Mouse (Mus musculus): ENCODE results near the gene Olfr44. TPM values are rescaled to one million over a fixed set of nuclear protein-coding genes. Genes with fewer than 3 reads are reported as not detected.

The Olfr44 gene
- total RNA-seq (2021), result not detected
- long read RNA-seq, result 0 reads

DNA sequence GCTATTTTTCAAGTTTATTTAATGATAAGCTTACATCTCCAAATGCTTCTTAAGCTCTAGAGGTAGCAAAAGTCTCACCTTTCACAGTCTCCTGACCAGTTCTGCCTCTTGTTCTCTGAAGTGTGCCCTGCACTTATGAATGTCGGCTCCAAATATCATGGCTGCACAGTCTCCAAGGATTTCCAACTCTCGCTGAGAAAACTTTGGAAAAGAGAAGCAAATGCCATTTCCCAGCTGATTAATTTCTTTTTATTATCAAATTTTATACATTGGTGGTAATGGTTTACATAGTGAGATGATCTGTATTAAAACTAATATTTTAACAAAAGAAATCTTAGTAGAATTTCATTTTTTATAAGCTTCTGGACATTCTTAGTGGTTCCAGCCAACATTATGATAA, at the start of gene Olfr44:
Gene Olfr44 (minus strand): TSS at position 101 of the 400 bp plus-strand sequence.
- no peak for DNase-seq (ENCODE audit: low spot score in 2 of 2)

DNA sequence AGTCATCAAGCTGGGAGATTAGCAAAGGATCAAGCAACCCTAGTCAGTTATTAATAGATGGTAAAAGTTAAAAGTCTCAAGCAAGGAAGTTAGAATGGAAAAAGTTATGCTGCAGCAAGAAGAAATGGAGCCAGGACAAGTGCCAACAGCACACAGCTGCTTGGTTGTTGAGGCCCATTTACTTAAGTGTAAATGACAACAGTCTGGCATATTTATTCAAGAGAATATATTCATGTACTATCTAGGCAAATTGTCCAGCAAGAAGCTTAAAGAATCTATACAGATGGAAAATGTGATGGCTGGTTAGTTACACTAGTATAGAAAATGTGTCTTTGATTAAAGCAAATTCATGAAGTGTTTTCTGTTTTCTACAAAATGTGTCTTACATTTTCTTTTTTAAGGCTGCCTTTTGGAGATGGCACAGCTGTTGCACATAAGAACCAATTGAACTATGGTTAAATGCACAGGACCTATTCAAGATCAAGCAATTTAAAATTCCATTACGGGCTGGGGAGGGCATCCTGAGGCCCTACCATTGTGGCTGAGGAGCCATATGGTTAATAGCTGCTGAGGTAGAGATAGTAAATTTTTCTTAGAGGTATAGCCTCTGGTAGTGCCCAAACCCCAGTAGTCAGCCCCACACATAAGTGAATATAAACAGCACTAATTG, 30.0 kb upstream of the Olfr44 start:
- no peak for DNase-seq (ENCODE audit: low spot score in 2 of 2)

DNA sequence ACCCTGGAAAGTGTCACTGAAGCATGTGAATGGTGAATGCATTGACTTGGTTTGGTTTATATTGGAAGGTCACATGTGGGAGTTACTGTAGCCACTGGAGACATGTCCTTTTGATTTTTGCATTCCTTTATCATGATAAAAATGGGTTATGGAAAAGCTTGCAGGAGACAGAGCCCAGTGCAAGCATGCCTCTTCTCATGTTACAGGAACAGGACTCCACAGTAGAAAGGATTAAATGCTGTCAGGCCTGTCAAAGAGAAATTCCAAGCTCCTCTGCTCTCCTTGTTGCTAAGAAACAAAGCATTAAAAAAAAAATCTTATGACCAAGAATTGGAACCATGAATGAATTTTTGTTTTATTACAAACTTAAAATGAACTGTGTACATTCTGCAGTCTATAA, 24.8 kb upstream of the Olfr44 start:
- no peak for DNase-seq (ENCODE audit: low spot score in 2 of 2)

DNA sequence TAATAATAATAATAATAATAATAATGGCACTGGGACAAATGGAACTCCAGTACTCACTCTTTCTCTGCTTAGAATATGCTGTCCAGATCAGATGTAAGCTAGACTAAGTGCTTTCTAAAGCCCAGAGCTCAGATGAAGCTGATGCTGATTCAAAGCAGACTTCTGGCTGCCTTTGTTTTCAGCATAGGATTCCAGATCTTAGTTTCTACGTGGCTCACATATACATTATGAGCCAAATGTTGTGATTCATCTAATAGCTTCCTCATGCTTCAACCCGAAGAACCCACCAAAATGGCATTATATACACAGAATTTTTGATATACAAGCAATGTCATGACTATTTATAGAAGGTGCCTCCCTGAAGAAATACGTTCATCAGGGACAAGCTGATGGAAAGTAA, 21.7 kb upstream of the Olfr44 start, which contains the start of gene Olfr957:
Gene Olfr957 (minus strand): TSS at position 279 of the 400 bp plus-strand sequence.
- no peak for DNase-seq (ENCODE audit: low spot score in 2 of 2)

DNA sequence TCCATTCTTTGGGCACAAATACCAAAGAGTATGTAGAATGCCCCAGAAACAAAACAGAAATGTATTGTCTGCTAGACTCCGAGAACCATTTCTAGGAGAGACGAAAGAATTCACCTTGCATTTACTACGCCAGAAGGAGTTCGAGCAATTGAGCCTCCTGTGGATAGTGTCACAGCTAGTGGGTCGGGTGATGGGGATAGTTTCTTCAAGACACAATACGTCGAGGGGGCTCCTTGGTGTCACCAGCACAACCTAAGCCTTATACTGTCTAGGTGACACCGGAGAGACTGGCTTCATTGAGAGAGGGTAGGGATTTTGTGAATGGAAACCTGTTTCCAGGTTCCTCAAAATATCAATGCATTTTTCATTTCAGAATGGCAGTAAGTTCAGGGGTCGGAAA, 15.6 kb upstream of the Olfr44 start:
- no peak for DNase-seq (ENCODE audit: low spot score in 2 of 2)

DNA sequence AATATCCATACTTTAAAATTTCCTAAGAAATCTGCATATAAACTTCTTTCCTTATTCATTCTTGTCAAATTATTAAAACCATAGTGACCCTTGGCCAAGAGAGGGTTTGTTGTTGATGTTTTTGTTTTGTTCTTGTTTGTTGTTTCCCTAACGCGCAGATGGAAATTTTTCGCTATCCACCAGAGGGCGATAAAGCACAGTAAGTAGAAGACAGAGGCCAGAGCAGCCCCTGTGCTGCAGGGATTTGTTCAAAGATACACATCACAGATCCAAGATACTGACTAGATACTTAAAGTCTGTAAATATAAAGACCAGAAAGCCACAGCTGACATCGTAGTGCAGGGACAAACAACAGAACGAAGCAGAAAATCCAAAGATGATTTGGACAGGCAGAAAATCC, 15.2 kb upstream of the Olfr44 start:
- peak; percentile 75 to 78 for DNase-seq (ENCODE audit: low spot score in 2 of 2)

DNA sequence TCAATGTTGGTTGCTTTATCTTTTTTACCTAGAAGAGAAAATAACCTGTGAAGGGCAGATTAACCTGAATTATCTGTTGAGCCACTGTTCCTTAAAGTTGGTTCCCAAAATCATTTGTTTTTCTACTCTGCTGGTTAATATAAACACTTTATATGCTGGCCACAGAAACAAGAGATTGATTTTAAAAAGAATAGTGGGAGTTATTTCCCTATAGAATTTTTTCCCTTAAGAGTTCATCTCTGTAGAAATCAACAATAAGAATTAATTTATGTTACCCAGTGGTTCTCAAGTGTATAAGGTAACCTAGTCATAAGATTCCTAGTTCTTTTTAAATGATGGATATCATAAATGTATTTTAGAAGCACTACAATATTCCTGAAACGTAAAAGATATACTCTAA, 22.0 kb downstream of the Olfr44 start, which contains the start of gene Olfr955:
Gene Olfr955 (minus strand): TSS at position 101 of the 400 bp plus-strand sequence.
- no peak for DNase-seq (ENCODE audit: low spot score in 2 of 2)

DNA sequence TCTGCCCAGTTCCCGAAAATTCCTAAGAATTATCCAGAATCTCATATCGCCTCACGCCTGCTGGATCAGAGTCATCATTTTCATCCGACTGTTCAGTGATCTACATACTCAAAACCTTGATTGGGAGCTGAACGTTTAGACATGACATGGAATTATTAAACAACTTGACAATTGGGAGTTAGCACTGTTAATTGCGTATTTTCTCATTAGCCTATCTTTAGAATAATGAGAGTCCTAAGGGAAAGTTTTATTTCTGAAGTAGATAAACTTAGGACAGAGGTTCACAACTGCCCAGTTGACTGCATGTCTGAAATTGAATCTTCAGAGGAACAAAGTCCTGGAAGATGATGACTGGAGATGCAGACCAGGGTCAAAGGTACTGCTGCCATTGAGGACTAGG, 37.4 kb downstream of the Olfr44 start, which contains the start of gene Olfr954:
Gene Olfr954 (plus strand): TSS at position 301 of the 400 bp plus-strand sequence.
- DNase-seq (ENCODE audit: low spot score in 2 of 2), result no peak

Other genes starting within 250 kb of the Olfr44 start
- not detected for gene Olfr1537, start 244.0 kb downstream of the Olfr44 start, total RNA-seq (2021)
- gene Olfr945, start 217.2 kb downstream of the Olfr44 start, total RNA-seq (2021), result not detected
- not detected for gene Olfr948, start 167.9 kb downstream of the Olfr44 start, total RNA-seq (2021)
- gene Olfr951, start 106.6 kb downstream of the Olfr44 start, total RNA-seq (2021), result not detected
- not detected for gene Olfr952, start 66.8 kb downstream of the Olfr44 start, total RNA-seq (2021)
- not detected for gene Olfr954, start 37.3 kb downstream of the Olfr44 start, total RNA-seq (2021)
- gene Olfr955, start 22.1 kb downstream of the Olfr44 start, total RNA-seq (2021), result not detected
- gene Olfr957, start 21.8 kb upstream of the Olfr44 start, total RNA-seq (2021), result not detected
- not detected for gene Olfr958, start 60.1 kb upstream of the Olfr44 start, total RNA-seq (2021)
- gene Olfr959, start 81.6 kb upstream of the Olfr44 start, total RNA-seq (2021), result not detected
- 10 to 100 TPM; 28.2 to 34.9 TPM for gene AW551984, start 110.4 kb upstream of the Olfr44 start, total RNA-seq (2021)
- not detected for gene Olfr148, start 116.7 kb upstream of the Olfr44 start, total RNA-seq (2021)
- gene Olfr960, start 127.4 kb upstream of the Olfr44 start, total RNA-seq (2021), result not detected
- not detected for gene Olfr961, start 151.1 kb upstream of the Olfr44 start, total RNA-seq (2021)
- gene Olfr963, start 173.2 kb upstream of the Olfr44 start, total RNA-seq (2021), result not detected
- not detected for gene Olfr149, start 213.1 kb upstream of the Olfr44 start, total RNA-seq (2021)
- gene Olfr965, start 217.4 kb upstream of the Olfr44 start, total RNA-seq (2021), result not detected
- not detected for gene Olfr150, start 237.0 kb upstream of the Olfr44 start, total RNA-seq (2021)